Mouse (Mus musculus) embryonic fibroblast, embryonic 13.5 days (primary cell): ENCODE data around the gene F2r. TPM values are rescaled to one million over a fixed set of nuclear protein-coding genes. Genes with fewer than 3 reads are reported as not detected.
A peak's percentile ranks its signal among the peaks of the same experiment; 100 is the strongest.

ENCODE experiments used
- H3K27ac ChIP-seq: 2 replicates; pipeline ENCODE4 v1.5.1; 2012; ENCODE audit warnings: low read length, control low read depth, inconsistent platforms; ENCODE audit not compliant: insufficient read depth
- H3K4me1 ChIP-seq: 2 replicates; pipeline ENCODE4 v1.6.1; 2011; ENCODE audit warnings: low read length; ENCODE audit not compliant: control insufficient read depth, insufficient read depth
- H3K4me3 ChIP-seq: 2 replicates; pipeline ENCODE4 v1.5.1; 2011; ENCODE audit warnings: mild to moderate bottlenecking, control low read depth, low read length; ENCODE audit not compliant: insufficient read depth
- CTCF ChIP-seq: IDR thresholded peaks from 2 replicates; pipeline ENCODE4 v1.5.1; 2011; ENCODE audit warnings: mild to moderate bottlenecking, control low read depth, low read length, moderate library complexity, borderline replicate concordance; ENCODE audit not compliant: insufficient read depth
- POLR2A ChIP-seq: IDR thresholded peaks from 2 replicates; pipeline ENCODE4 v1.6.1; 2011; ENCODE audit warnings: low read depth, mild to moderate bottlenecking, control low read depth, low read length, moderate library complexity
- polyA plus RNA-seq: library from polyadenylated mRNA; stranded (reverse); fragments of >200 nt; gene quantifications from 2 replicates; pipeline ENCODE4 v1.2.4, GENCODE M21; 2011; ENCODE audit warnings: low read depth; ENCODE audit not compliant: missing spikeins, insufficient read length

Gene F2r
- polyA plus RNA-seq, 1 experiment, result 268 TPM

- no peak overlapping the region for H3K27ac ChIP-seq
- TF ChIP-seq POLR2A (no peak), CTCF (no peak)
- no peak overlapping the region for H3K4me3 ChIP-seq
- peaks cover 6% of the 10 kb centered on the region; the same call in 1 of the 2 replicates for H3K4me1 ChIP-seq
These were observed 36.4 kb downstream of the F2r start for GRCm38 (mm10) chr13:95581850-95582249.

DNA sequence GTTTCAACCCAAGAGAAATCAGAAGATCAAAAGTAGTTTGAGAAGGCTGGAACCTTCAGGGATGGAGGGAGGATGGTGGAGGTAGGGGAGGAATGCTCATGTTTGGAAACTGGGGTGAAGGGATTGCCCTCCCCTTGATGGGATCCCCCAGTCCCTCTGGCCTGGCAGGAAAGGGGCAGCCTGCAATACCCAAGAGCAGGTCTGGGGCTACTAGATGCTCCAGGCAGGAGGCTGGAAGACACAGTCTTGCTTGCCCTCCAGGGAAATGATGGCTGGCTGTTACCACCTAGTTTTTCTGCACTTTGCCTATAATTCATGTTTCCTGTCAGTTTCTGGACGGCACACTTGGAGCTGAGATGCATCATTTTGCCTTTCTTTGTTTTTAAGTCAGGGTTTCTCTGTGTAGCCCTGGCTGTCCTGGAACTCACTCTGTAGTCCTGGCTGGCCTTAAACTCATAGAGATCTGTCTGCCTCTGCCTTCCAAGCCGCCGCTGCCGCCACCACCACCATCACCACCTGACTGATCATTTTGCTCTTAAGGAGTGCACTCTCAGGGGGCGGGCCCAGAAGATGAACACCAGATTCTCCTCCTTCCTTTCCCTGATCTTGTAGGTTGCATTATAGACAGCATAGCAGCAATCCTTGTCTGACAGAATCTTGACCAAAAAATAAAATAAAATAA lies 40.1 kb downstream of the F2r start:
- TF ChIP-seq CTCF, result no peak
- no peak for TF ChIP-seq POLR2A
- H3K4me3 ChIP-seq, result no peak overlapping the region
- no peaks in the 10 kb centered on the region for H3K4me1 ChIP-seq
- H3K27ac ChIP-seq, result no peak overlapping the region

GRCm38 (mm10) chr13:95570877-95571276 lies 47.4 kb downstream of the F2r start:
- Histone ChIP-seq H3K4me3 (no peak overlapping the region), H3K4me1 (no peaks in the 10 kb centered on the region), H3K27ac (no peak overlapping the region)
- no peak for TF ChIP-seq CTCF
- TF ChIP-seq POLR2A, result no peak

DNA sequence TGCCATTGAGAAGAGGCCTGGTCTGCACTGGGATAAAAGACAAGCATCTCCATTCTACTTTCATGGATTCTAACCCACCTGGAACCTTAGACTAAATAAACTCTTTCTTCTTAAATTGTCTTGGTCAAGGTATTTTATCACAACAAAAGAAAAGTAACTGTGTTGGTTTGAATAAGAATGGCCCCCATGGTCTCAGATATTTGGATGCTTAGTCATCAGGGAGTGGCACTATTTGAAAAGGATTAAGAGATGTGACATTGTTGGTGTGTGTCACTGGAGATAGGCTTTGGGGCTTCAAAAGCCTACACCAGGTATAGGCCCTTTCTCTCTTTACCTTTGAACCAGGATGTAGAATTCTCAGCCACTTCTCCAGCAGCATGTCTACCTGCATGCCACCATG lies 49.0 kb downstream of the F2r start:
- Histone ChIP-seq H3K4me1 (no peaks in the 10 kb centered on the region), H3K4me3 (no peak overlapping the region), H3K27ac (no peak overlapping the region)
- TF ChIP-seq CTCF (no peak), POLR2A (no peak)

- no peak overlapping the region for H3K27ac ChIP-seq
- no peaks in the 10 kb centered on the region for H3K4me1 ChIP-seq
- H3K4me3 ChIP-seq, result no peak overlapping the region
- TF ChIP-seq CTCF, result no peak
- TF ChIP-seq POLR2A, result no peak
These were observed 50.0 kb downstream of the F2r start for GRCm38 (mm10) chr13:95568336-95568735.

DNA sequence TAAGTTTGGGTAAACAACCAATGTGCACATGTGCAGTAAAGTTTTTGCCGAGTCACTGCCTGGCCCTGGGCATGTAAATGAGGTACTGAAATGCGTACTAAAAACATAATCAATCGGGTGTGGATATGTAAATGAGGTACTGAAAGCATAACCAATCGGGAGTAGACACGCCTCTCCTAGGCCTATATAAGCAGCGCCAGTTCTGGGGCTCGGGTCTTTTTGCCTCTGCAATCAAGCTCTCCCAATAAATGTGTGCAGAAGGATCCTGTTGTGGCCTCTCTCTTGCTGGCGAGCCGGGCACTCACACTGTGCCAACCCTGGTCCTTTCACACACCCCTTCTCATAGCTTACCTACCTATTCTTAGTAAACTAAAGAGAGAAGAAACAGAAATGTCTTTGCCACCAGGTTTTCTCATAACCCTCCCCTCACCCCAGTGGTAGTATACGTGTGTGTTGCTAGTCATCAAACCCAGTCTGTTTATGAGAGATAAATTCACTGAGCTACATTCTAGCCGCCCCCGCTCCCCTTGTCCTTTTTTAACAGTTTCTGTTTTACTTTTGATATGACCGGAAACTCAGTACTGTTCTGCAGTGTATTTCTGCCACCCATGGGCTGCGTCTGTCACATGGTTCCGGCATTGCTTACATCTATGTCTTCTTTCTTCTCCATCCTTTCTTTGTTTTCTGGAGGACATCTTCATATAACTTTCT lies 51.3 kb downstream of the F2r start:
- TF ChIP-seq POLR2A (no peak), CTCF (no peak)
- no peak overlapping the region for H3K27ac ChIP-seq
- no peaks in the 10 kb centered on the region for H3K4me1 ChIP-seq
- H3K4me3 ChIP-seq, result no peak overlapping the region

DNA sequence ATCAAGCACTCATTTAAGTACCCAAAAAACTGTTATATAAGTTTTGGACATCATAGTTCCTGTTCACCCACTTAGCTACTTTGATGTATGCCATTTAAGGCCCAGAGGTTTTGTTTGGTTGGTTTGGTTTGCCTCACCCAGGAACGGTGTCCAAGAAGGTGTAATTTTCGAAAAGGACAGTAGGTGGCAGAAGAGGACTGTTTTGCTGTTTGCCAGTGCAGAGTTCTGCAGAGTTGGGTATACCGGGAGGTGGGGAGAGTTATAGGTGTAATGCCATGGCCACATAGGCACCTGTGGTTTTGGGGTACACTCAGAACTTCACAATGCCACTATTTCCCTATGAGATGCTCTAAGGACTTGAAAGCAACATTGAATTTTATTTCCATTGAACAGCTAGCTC lies 54.6 kb downstream of the F2r start:
- Histone ChIP-seq H3K4me1 (no peaks in the 10 kb centered on the region), H3K4me3 (no peak overlapping the region), H3K27ac (peak overlapping the region; percentile 21; the same call in 1 of the 2 replicates)
- TF ChIP-seq POLR2A (no peak), CTCF (0 out of 2 replicates have a peak, but pooled peaks have one; percentile 27)

- no peak overlapping the region for H3K4me3 ChIP-seq
- TF ChIP-seq CTCF (no peak), POLR2A (no peak)
- H3K4me1 ChIP-seq, result no peaks in the 10 kb centered on the region
- H3K27ac ChIP-seq, result peak overlapping the region; percentile 22; the same call in 1 of the 2 replicates
These were observed 55.1 kb downstream of the F2r start for GRCm38 (mm10) chr13:95563066-95563610.

DNA sequence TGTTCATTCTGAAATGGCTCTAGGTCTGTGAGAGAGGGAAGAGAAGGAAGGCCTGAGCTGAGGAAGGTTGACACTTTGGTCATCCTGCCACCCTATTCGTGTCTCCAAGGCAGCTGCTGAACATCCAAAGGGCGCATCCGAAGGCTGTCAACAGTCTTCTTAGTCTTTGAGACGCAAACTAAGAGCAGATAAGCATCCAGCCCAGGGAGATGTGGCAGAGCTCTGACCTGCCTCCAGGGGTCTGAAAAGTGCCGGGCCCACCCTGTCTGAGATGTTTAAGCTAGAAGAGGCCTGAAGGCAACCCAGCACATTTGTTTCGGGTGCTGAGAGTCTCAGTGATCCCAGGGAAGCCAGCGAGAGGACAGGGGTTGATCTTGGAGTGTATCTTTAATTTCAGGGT lies 61.0 kb downstream of the F2r start:
- TF ChIP-seq POLR2A (no peak), CTCF (no peak)
- Histone ChIP-seq H3K4me1 (no peaks in the 10 kb centered on the region), H3K27ac (no peak overlapping the region), H3K4me3 (no peak overlapping the region)
